Mouse (Mus musculus) heart, embryonic 14.5 days (tissue): ENCODE results near the gene Pomt1. TPM values are rescaled to one million over a fixed set of nuclear protein-coding genes. Genes with fewer than 3 reads are reported as not detected.
"Not testable (repeated sequence)": the region's sequence is repeated elsewhere in the genome, so short reads cannot be mapped to it uniquely, and the experiment has no call there.

Experiments used
- ATAC-seq: fragments of 200-750 bp; cut with Nextera tagmentation; 2 replicates; pipeline ENCODE4 v1.8.0; 2017; ENCODE audit warnings: low read depth, moderate TSS enrichment; ENCODE audit not compliant: insufficient number of reproducible peaks, insufficient read depth, low FRiP score
- H3K27ac ChIP-seq, 2 experiments: fragments of 200-500 bp in 1 of 2; fragments of 300-500 bp in 1 of 2; sonication (generic) in 1 of 2; replicated peaks in 1 of 2; 2 replicates each; pipeline ENCODE4 v1.5.1; 2012 to 2014; ENCODE audit warnings: low read depth in 2 of 2, low read length in 2 of 2, control low read depth in 1 of 2, mild to moderate bottlenecking in 1 of 2, mixed read lengths in 1 of 2; ENCODE audit not compliant: control insufficient read depth in 1 of 2, insufficient read depth in 1 of 2
- H3K27me3 ChIP-seq: fragments of 300-500 bp; sonication (generic); 2 replicates; pipeline ENCODE4 v1.6.1; 2014; ENCODE audit warnings: mild to moderate bottlenecking, low read length, control low read depth; ENCODE audit not compliant: control insufficient read depth, insufficient read depth
- H3K36me3 ChIP-seq: fragments of 300-500 bp; sonication (generic); 2 replicates; pipeline ENCODE4 v1.6.1; 2014; ENCODE audit warnings: mild to moderate bottlenecking, control low read depth, low read length, mixed read lengths; ENCODE audit not compliant: control insufficient read depth, insufficient read depth
- H3K4me1 ChIP-seq, 2 experiments: fragments of 200-500 bp in 1 of 2; fragments of 300-500 bp in 1 of 2; sonication (generic) in 1 of 2; 2 replicates each; pipeline ENCODE4 v1.6.1; 2012 to 2014; ENCODE audit warnings: low read length in 2 of 2, control low read depth in 1 of 2, mixed read lengths in 1 of 2; ENCODE audit not compliant: control insufficient read depth in 2 of 2, insufficient read depth in 2 of 2
- H3K4me2 ChIP-seq: fragments of 300-500 bp; sonication (generic); 2 replicates; pipeline ENCODE4 v1.6.1; 2014; ENCODE audit warnings: mild to moderate bottlenecking, low read length
- H3K4me3 ChIP-seq, 2 experiments: fragments of 200-500 bp in 1 of 2; fragments of 300-500 bp in 1 of 2; sonication (generic) in 1 of 2; 2 replicates each; pipeline ENCODE4 v1.5.1; 2012 to 2014; ENCODE audit warnings: low read length in 2 of 2, mild to moderate bottlenecking in 2 of 2, control low read depth in 1 of 2, low read depth in 1 of 2, moderate library complexity in 1 of 2; ENCODE audit not compliant: control insufficient read depth in 1 of 2, insufficient read depth in 1 of 2
- H3K9ac ChIP-seq: fragments of 300-500 bp; sonication (generic); 2 replicates; pipeline ENCODE4 v1.6.1; 2014; ENCODE audit warnings: mild to moderate bottlenecking, low read length
- H3K9me3 ChIP-seq: fragments of 300-500 bp; sonication (generic); 2 replicates; pipeline ENCODE4 v1.6.1; 2016; ENCODE audit warnings: low read length, control low read depth; ENCODE audit not compliant: control insufficient read depth
- WGBS: fragments of 180-500 bp; shearing (Covaris S2); extraction: QIAGEN DNeasy Blood & Tissue Kit; methylation state at CpG from one replicate; pipeline ENCODE4 v1.1.7; 2014; 5-methylcytosine and 5-hydroxymethylcytosine counted together
- polyA plus RNA-seq: library from polyadenylated mRNA; unstranded; fragments of >200 nt; fragmentation: Nextera tagmentation; extraction: Ambion mirVana; gene quantifications from 2 replicates; pipeline ENCODE4 v1.2.1, GENCODE M21; 2014

Gene Pomt1
- polyA plus RNA-seq, 1 experiment from 2014 or later, result 17.3 TPM

DNA sequence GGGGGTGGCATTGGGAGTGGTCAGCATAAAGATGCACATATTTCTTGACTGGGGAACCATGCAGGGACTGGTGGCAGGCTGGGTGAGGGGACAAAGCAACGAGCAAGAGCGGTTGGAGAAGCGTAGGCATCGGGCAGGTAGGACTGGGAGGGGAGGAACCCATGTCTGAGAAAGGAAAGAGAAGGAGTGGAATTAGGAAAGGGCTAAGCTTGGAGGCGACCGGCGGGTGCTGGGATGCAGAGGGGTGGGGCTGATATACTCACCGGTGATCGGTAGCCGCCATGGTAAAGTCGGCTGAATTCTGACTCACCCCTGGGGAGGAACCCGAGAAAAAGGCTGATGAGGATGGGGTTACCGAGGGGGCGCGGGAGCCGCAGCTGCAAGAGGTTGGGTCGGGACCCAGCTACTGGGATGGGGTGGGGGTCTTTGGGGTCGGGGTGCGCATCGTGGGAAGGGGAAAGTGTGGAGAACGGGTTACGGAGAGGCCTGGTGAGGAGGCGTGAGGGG is 51.0 kb downstream of the Pomt1 start, which contains the start of gene Golga2:
Golga2 (plus strand) TSS at position 51 of the 507 bp plus-strand sequence.
- H3K27me3 ChIP-seq, result no peaks in the 10 kb centered on the region
- H3K36me3 ChIP-seq, result peaks cover 44% of the 10 kb centered on the region
- under 1% methylated on average over 23 of the region's 23 CpGs for whole genome bisulfite sequencing
- 0 out of 2 replicates have a peak, but pooled peaks have one; percentile 1 for ATAC-seq
- H3K4me2 ChIP-seq, result peak within 1 kb of the TSS; percentile 92
- H3K4me1 ChIP-seq, result peaks cover 5 to 26% of the 10 kb centered on the region in 2 experiments
- H3K27ac ChIP-seq, result peak within 1 kb of the TSS; percentile 64 to 80
- H3K4me3 ChIP-seq, result peak within 1 kb of the TSS; percentile 88 to 98
- H3K9ac ChIP-seq, result peak within 1 kb of the TSS; percentile 94
- H3K9me3 ChIP-seq, result no peaks in the 10 kb centered on the region

GRCm38 (mm10) chr2:32287923-32288367 is 51.6 kb downstream of the Pomt1 start, which contains the start of gene Swi5:
Gene Swi5 (minus strand): TSS chr2:32288075.
- peak within 1 kb of the TSS; percentile 94 for H3K9ac ChIP-seq
- H3K4me3 ChIP-seq, result peak within 1 kb of the TSS; percentile 88 to 98
- ATAC-seq, result peak; percentile 99
- peak within 1 kb of the TSS; percentile 64 to 80 for H3K27ac ChIP-seq
- no peaks in the 10 kb centered on the region for H3K9me3 ChIP-seq
- peak within 1 kb of the TSS; percentile 92 for H3K4me2 ChIP-seq
- peaks cover 3 to 21% of the 10 kb centered on the region in 2 experiments for H3K4me1 ChIP-seq
- no peaks in the 10 kb centered on the region for H3K27me3 ChIP-seq
- H3K36me3 ChIP-seq, result peaks cover 44% of the 10 kb centered on the region
- under 1% methylated on average over 41 of the region's 41 CpGs for WGBS

DNA sequence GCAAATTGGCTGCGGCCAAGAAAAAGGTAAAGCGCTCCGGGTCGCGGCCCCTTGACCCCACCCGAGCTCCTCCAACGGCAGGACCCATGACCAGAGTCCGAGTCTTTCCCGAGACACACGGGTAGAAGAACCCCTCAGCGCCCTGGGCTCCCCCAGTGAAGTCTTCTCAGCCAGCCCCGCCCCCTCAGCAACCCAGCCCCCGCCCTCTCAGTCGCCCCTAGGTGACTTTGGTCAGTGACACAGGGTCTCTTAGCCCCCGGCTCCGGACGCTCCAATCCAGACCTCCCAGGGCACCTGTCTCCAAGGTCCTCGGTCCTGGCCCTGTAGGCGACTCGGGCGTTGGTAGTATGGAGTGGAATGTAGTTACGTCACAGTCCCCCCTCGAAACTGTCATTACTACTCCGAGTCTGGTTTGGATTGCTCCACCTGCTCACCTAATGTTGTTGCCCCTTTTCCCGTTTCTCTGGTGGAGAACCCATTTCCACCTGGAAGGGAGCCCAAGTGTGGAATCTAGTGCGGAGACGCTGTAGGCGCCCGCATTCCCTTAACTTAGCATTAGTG is 52.1 kb downstream of the Pomt1 start:
- WGBS, result under 1% methylated on average over 29 of the region's 29 CpGs

DNA sequence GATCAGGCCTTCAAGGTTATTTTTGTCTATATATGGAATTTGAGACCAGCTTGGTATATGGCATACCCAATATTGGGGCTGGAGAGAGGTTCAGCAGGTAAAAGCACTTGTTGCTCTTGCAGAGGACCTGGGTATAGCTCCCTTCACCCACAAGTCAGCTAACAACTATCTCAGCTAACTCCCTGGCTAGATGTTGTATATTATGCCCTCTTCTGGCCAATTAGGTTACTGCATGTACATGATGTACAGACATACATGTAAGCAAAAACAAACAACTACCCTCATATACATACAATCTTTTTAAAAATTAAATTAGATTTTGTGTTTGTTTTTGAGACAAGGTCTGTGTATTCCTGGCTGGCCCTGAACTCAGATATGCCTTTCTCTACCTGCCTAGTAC is 53.2 kb downstream of the Pomt1 start:
- Histone ChIP-seq H3K36me3 (peaks cover 42% of the 10 kb centered on the region), H3K9me3 (no peaks in the 10 kb centered on the region), H3K9ac (no peak overlapping the region; the same call in 1 of the 2 replicates), H3K27me3 (no peaks in the 10 kb centered on the region), H3K4me2 (peak overlapping the region; percentile 85), H3K4me1 (peaks cover 6 to 30% of the 10 kb centered on the region in 2 experiments), H3K4me3 (no peak overlapping the region), H3K27ac (no peak overlapping the region)
- ATAC-seq, result no peak

More for the DNA sequence above, 52.1 kb downstream of the Pomt1 start:
- Histone ChIP-seq H3K27me3 (no peaks in the 10 kb centered on the region), H3K4me3 (peak overlapping the region; percentile 74 to 88), H3K36me3 (peaks cover 43% of the 10 kb centered on the region), H3K9me3 (no peaks in the 10 kb centered on the region), H3K4me2 (peak overlapping the region; percentile 85), H3K9ac (peak overlapping the region; percentile 94), H3K27ac (peak overlapping the region; percentile 62 to 80), H3K4me1 (peaks cover 3 to 21% of the 10 kb centered on the region in 2 experiments)
- ATAC-seq, result peak; percentile 42

DNA sequence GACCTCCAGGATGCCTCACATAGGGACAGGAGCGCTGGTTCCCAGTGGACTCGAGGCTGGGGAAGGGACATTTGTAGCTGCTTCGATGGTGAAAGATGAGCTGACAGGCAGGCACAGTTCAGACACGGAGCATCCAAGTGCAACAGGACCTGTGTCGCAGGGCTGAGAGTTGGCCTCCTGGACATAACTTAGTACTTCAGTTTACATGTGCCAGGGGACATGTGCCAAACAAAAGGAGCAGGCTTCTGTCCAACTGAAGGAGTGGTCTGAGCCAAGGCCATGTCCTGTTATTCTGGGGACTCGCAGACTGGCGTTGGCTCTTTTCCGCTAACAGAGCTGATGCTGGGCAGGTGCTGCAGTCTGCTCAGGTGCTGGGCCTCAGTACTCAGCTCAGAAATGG is 58.0 kb downstream of the Pomt1 start:
- Histone ChIP-seq H3K36me3 (peaks cover 66% of the 10 kb centered on the region), H3K27me3 (no peaks in the 10 kb centered on the region), H3K9me3 (no peaks in the 10 kb centered on the region), H3K9ac (peak overlapping the region; percentile 34; the same call in 1 of the 2 replicates), H3K4me1 (peaks cover 3 to 18% of the 10 kb centered on the region in 2 experiments; a peak in 3 of 4 replicates), H3K27ac (peak overlapping the region in 1 of 2 experiments; percentile 28; a peak in 1 of 4 replicates), H3K4me2 (no peak overlapping the region), H3K4me3 (no peak overlapping the region)
- 60% methylated on average over 8 of the region's 8 CpGs for whole genome bisulfite sequencing
- ATAC-seq, result no peak

GRCm38 (mm10) chr2:32295285-32295684 is 58.9 kb downstream of the Pomt1 start:
- WGBS, result 88% methylated on average over 3 of the region's 3 CpGs
- no peak for ATAC-seq
- peaks cover 75% of the 10 kb centered on the region for H3K36me3 ChIP-seq

DNA sequence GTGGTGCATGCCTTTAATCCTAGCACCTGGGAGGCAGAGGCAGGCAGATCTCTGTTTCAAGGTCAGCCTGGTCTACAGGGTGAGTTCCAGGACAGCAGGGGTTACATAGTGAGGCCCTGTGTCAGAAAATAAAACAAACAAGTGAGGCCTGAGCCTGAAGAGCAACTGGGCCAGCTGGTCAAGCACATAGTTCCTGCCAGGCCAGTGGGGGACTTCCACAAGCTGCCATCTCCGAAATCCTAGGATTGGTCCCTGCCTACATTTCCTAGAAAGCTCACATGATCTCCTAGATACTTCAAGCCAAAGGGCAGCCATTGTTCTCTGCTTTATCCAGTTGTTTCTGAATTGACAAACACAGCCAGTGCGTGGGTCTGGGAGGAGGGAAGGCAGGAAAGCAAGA is 59.5 kb downstream of the Pomt1 start:
- Histone ChIP-seq H3K36me3 (peaks cover 80% of the 10 kb centered on the region), H3K4me1 (peaks cover 3 to 15% of the 10 kb centered on the region in 2 experiments; a peak in 3 of 4 replicates)
- 82% methylated on average over 2 of the region's 2 CpGs for WGBS
- not testable (repeated sequence) for H3K4me3 ChIP-seq, H3K9ac ChIP-seq, H3K27me3 ChIP-seq, H3K9me3 ChIP-seq, ATAC-seq, H3K4me2 ChIP-seq, H3K27ac ChIP-seq

More at GRCm38 (mm10) chr2:32295285-32295684, 58.9 kb downstream of the Pomt1 start:
- no peak overlapping the region for H3K4me3 ChIP-seq
- no peak overlapping the region for H3K9ac ChIP-seq
- H3K4me2 ChIP-seq, result no peak overlapping the region
- no peaks in the 10 kb centered on the region for H3K9me3 ChIP-seq
- peaks cover 3 to 15% of the 10 kb centered on the region in 2 experiments; a peak in 3 of 4 replicates for H3K4me1 ChIP-seq
- no peaks in the 10 kb centered on the region for H3K27me3 ChIP-seq
- no peak overlapping the region for H3K27ac ChIP-seq
